Mouse (Mus musculus) lung, postnatal 36 days (tissue): ENCODE results near the gene Shroom3.
A peak's percentile ranks its signal among the peaks of the same experiment; 100 is the strongest.

Experiments used
- DNase-seq: peaks from one replicate; pipeline ENCODE4 v3.0.0; 2022; ENCODE audit warnings: mixed read lengths

Shroom3 gene

DNA sequence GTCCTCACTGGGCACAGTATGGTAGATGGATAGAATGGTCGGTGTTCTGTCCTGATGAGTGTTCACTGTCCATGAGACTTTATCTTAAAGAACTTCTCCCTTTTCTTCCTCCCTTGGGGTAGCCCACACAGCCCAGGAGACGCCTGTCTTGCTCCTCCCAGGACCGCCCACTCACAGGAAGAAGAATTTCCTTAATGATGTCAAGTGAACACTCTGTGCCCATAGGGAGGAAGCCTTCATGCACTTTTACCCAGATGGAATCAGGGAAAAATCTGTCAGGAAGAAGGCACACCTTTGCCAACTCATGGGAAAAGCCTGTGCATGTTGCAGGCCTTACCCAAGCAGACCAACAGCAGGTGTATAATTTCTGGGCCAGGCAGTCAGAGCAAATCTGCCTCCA lies 174.9 kb downstream of the Shroom3 start:
- DNase-seq = peak; percentile 82

DNA sequence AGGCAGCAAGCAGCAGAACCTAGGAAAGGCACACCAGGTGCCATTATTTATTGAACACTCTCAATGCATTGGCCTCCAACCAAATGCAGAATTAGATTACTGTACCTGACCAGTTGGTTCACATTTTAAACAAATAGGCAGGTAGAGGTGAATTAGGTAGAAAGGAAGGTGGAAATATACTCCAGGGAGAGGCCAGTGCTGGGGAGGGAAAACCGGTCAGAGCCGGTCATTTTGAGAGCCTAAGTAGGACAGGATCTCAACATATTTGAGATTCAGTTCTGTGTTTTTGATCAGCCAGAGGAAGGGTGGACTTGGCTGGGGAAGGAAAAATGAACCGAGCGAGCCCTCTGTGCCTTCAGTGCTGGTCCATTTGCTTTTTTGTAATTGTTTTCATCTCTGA lies 175.3 kb downstream of the Shroom3 start:
- peak; percentile 46 for DNase-seq

- no peak for DNase-seq
Measured at GRCm38 (mm10) chr5:92861416-92862112, 178.3 kb downstream of the Shroom3 start.

GRCm38 (mm10) chr5:92865090-92865489 lies 181.9 kb downstream of the Shroom3 start:
- no peak for DNase-seq

DNA sequence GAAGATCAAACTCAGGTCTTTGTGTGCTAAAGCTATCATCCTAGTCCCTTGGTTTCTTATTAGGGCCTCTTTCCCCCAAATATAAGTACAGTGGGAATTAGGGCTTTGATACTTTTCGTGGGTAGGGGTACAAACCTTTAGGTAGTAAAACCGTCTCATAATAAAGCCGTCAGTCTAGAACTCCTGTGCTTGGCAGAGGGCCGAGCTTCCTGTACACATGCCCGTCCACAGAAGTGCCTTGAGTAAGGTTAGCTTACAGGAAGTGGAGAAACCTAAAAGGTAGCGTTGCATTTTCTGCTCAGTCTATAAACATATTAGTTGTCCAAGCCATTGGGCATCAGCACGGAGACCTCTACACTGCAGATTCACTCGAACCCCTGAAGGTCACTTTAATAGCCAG lies 183.3 kb downstream of the Shroom3 start:
- peak; percentile 63 for DNase-seq

DNA sequence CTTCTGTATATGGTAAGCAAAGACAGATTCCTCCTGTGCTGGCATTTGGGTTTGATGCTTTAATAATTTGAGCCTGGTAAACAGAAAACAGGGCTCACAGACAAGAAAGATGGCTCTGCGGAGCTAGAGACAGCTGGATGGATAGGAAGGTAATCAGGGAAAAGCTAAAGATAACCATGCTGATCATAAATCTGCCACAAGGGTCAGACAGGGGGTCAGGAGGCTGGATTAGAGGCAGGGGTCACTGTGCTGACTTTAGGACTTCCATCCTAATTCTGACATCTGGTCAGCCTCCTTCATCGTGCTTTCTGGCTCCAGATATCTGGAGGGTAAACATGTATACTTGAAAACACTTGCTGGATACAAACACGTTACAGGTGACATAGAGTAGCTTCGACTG lies 184.0 kb downstream of the Shroom3 start:
- no peak for DNase-seq

DNA sequence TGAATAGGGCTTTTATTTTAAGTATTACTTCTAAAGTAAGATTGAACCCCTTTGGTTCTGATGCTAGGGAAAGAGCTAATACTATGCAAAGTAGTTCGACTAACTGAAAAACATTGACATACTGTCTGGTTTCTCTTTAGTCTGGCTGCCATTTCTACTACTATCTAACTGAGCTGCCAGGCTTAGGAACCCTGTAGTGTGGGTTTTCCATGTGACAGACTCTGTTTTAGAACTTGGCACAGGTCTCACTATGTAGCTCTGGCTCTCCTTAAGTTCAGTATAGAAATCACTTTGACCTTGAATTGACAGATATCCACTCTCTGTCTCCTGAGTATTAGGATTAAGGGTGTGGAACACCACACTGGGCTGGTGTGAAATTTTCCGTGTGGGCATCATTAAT lies 185.0 kb downstream of the Shroom3 start:
- DNase-seq = no peak

- no peak for DNase-seq
Measured at GRCm38 (mm10) chr5:92871048-92871447, 187.8 kb downstream of the Shroom3 start.

- peak; percentile 61 for DNase-seq
Measured at GRCm38 (mm10) chr5:92872182-92872581, 188.9 kb downstream of the Shroom3 start.

GRCm38 (mm10) chr5:92872991-92873390 lies 189.8 kb downstream of the Shroom3 start:
- peak; percentile 67 for DNase-seq

DNA sequence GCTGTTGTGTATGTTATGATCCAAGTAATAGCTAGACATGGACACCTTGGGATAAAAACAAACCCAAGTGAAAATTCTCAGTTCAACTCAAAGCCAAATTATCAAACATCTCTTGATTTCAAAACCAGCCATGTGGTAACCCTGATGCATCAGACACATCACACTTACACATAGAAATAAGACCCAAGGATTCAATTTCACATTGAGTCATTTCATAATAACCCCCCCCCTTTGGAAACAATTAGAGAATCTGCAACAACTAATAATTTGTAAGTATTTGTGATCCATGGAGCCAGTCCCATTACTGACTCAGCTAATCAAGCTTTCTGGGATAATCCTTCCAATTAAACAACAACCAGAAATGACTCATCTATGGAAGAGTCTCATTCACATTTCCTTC lies 190.3 kb downstream of the Shroom3 start:
- no peak for DNase-seq

DNA sequence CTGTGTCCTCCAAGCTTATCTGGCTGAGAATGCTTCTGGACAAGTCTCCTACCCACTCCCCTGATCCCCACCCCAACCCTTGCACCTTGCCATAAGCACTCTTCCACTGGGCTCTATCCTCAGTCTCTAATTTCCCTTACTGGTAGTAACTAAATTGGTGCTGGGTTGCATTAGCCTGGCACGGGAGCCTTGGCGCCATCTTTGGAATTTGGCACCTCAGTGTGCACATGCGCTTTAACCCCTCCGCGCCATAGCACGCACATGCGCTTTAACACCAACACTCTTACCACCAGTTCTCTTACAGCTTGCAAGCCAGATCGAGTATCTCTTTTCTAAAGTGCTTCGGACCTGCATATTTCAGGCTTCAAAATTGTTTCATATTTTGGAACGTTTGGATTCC lies 192.6 kb downstream of the Shroom3 start:
- DNase-seq = no peak

- no peak for DNase-seq
Measured at GRCm38 (mm10) chr5:92877104-92877503, 193.9 kb downstream of the Shroom3 start.

DNA sequence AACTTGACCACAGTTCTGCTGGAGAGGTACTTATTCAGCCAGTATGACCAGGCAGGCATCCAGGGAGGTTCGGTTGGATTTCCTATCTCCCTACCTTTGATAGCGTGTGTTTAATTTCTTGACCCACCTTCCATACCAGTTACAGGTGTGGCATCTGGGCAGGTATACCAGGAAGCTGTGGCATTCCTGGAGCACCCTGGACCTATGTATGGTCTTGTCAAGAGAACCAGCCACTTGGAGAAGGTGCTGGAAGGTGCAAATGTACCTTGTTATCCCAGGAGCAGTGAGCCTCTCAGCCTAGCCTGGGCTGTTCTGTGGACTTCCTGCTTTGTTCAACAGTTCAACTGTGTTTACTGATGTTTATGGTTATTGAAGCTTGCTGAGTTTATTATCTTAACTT lies 197.2 kb downstream of the Shroom3 start:
- DNase-seq = peak; percentile 77

- DNase-seq = no peak
Measured at GRCm38 (mm10) chr5:92880893-92881292, 197.7 kb downstream of the Shroom3 start.

- DNase-seq = peak; percentile 67
Measured at GRCm38 (mm10) chr5:92886141-92886540, 202.9 kb downstream of the Shroom3 start.

DNA sequence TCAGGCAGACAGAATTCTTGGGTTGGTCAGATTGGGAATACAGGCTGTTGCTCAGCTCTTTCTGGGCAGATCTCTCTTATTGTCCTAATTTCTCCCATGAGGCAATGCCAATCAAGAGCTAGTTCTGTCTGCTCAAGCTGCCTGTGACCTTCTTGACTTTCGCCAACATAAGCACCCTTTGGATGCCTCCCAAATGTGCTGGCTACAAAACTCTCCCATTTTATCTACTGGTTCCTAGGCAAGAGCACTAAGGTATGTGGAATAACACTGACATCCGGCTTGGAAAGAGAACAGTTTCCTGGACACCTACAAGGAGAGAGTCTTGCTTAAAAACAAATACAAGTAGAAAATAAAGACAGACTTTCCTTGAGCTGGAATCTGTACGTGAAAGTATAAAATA lies 204.3 kb downstream of the Shroom3 start:
- peak; percentile 81 for DNase-seq

- peak; percentile 71 for DNase-seq
Measured at GRCm38 (mm10) chr5:92888628-92889241, 205.5 kb downstream of the Shroom3 start.

GRCm38 (mm10) chr5:92890902-92891301 lies 207.7 kb downstream of the Shroom3 start:
- no peak for DNase-seq

DNA sequence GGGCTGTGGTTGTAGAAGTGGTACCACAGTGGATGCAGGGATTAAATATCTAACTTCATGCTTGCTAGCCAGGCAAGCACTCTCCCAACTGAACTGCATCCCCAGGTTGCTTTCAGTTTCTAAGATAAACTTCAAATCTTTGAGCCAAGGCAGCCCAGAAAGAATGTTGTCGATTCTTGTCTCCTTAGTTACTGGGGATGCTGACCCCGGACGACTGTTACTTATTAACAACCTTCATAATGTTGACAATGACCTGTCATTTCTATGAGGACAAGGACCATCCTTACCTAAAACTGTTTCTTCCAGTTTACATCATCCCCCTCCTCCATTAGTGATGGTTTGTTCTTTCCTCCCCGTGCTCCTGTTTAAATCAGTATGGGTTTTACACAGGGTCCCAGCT lies 210.0 kb downstream of the Shroom3 start:
- DNase-seq = no peak

GRCm38 (mm10) chr5:92893711-92894110 lies 210.5 kb downstream of the Shroom3 start:
- no peak for DNase-seq

- DNase-seq = no peak
Measured at GRCm38 (mm10) chr5:92895877-92896276, 212.6 kb downstream of the Shroom3 start.

GRCm38 (mm10) chr5:92896725-92897280 lies 213.6 kb downstream of the Shroom3 start:
- no peak for DNase-seq
